Mouse (Mus musculus) liver, postnatal 0 days (tissue): ENCODE results near the gene Vegfc.

Source experiments
- CTCF ChIP-seq: sonication (generic); IDR thresholded peaks from 2 replicates; pipeline ENCODE4 v1.5.1; 2016; ENCODE audit warnings: antibody characterized with exemption, low read depth
- EP300 ChIP-seq: IDR thresholded peaks from 2 replicates; pipeline ENCODE4 v1.6.1; 2016; ENCODE audit warnings: antibody characterized with exemption, low read depth, mild to moderate bottlenecking

- TF ChIP-seq CTCF (no peak), EP300 (no peak)
These were observed 8.5 kb downstream of the Vegfc start for GRCm38 (mm10) chr8:54085896-54086295.
